Mouse (Mus musculus): ENCODE data around the gene Abhd18.

DNA sequence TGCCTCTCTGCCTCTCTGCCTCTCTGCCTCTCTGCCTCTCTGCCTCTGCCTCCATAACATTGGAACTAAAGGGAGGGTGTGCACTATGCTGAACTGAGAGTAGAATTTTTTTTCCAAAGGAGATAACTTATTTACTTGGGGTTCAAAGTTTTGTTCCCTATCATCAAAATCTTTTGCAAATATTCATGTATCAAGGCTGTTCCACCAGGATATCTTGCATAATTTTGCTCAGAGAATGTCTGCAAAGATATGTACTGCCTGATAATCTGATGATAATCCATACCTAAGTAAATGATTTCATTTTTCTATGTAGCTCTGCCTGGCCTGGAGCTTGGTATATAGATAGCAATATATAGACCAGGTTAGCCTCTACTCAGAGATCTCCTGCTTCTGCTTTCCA is 92.2 kb downstream of the Abhd18 start:
- TF ChIP-seq CTCF (IDR thresholded peaks at IDR 0.05; ENCODE audit: borderline replicate concordance, insufficient read depth, low read depth, low read length) (no peak), POLR2A (IDR thresholded peaks at IDR 0.05; ENCODE audit: borderline replicate concordance, insufficient read depth, low read length) (no peak)
